Mouse (Mus musculus) kidney, postnatal 0 days (tissue): ENCODE results near the gene Ctrc. TPM values are rescaled to one million over a fixed set of nuclear protein-coding genes. Genes with fewer than 3 reads are reported as not detected.

Source experiments
- ATAC-seq: fragments of 200-750 bp; cut with Nextera tagmentation; replicated peaks from 2 replicates; pipeline ENCODE4 v1.8.0; 2017; ENCODE audit warnings: low read depth, moderate number of reproducible peaks, moderate TSS enrichment, moderate library complexity; ENCODE audit not compliant: low FRiP score
- DNase-seq: peaks from one replicate; pipeline ENCODE4 v3.0.0-alpha.2; 2016; ENCODE audit warnings: low spot score
- H3K27ac ChIP-seq: fragments of 300-500 bp; sonication (generic); 2 replicates; pipeline ENCODE4 v1.5.1; 2014; ENCODE audit warnings: mild to moderate bottlenecking
- H3K27me3 ChIP-seq: fragments of 300-500 bp; sonication (generic); 2 replicates; pipeline ENCODE4 v1.6.1; 2014; ENCODE audit warnings: low read length, mixed read lengths; ENCODE audit not compliant: insufficient read depth
- H3K36me3 ChIP-seq: fragments of 300-500 bp; sonication (generic); 2 replicates; pipeline ENCODE4 v1.6.1; 2014; ENCODE audit warnings: low read length, mixed read lengths; ENCODE audit not compliant: insufficient read depth
- H3K4me1 ChIP-seq: fragments of 300-500 bp; sonication (generic); replicated peaks from 2 replicates; pipeline ENCODE4 v1.6.1; 2014; ENCODE audit warnings: antibody characterized with exemption, low read length, mixed read lengths; ENCODE audit not compliant: insufficient read depth
- H3K4me2 ChIP-seq: fragments of 300-500 bp; sonication (generic); 2 replicates; pipeline ENCODE4 v1.6.1; 2014; ENCODE audit warnings: mild to moderate bottlenecking, low read length, moderate library complexity, mixed read lengths
- H3K4me3 ChIP-seq: fragments of 300-500 bp; sonication (generic); replicated peaks from 2 replicates; pipeline ENCODE4 v1.5.1; 2014; ENCODE audit warnings: low read depth, low read length
- H3K9ac ChIP-seq: fragments of 300-500 bp; sonication (generic); 2 replicates; pipeline ENCODE4 v1.6.1; 2014; ENCODE audit warnings: low read depth, low read length
- H3K9me3 ChIP-seq: fragments of 300-500 bp; sonication (generic); replicated peaks from 2 replicates; pipeline ENCODE4 v1.6.1; 2016; ENCODE audit warnings: low read length, inconsistent platforms, mixed read lengths
- CTCF ChIP-seq: IDR thresholded peaks from 2 replicates; pipeline ENCODE4 v1.5.1; 2016; ENCODE audit warnings: antibody characterized with exemption, low read depth, mild to moderate bottlenecking, moderate library complexity
- WGBS: fragments of 180-500 bp; shearing (Covaris S2); extraction: QIAGEN DNeasy Blood & Tissue Kit; methylation state at CpG from one replicate; pipeline ENCODE4 v1.1.7; 2014; 5-methylcytosine and 5-hydroxymethylcytosine counted together
- polyA plus RNA-seq: library from polyadenylated mRNA; unstranded; fragments of >200 nt; fragmentation: Nextera tagmentation; extraction: Ambion mirVana; gene quantifications from 2 replicates; pipeline ENCODE4 v1.2.1, GENCODE M21; 2015

Ctrc gene
- polyA plus RNA-seq, 1 experiment from 2014 or later = not detected

GRCm38 (mm10) chr4:141858501-141858900 is 12.3 kb upstream of the Ctrc start:
- Histone ChIP-seq H3K36me3 (peaks cover 8% of the 10 kb centered on the region; the same call in 1 of the 2 replicates), H3K9me3 (no peaks in the 10 kb centered on the region), H3K27ac (no peak overlapping the region), H3K4me1 (no peaks in the 10 kb centered on the region), H3K4me3 (no peak overlapping the region), H3K9ac (no peak overlapping the region), H3K27me3 (no peaks in the 10 kb centered on the region), H3K4me2 (no peak overlapping the region)
- ATAC-seq = no peak
- TF ChIP-seq CTCF = no peak
- WGBS = 84% methylated on average over 20 of the region's 20 CpGs
- DNase-seq = no peak

GRCm38 (mm10) chr4:141857422-141857930 is 11.3 kb upstream of the Ctrc start:
- no peaks in the 10 kb centered on the region for H3K4me1 ChIP-seq
- no peaks in the 10 kb centered on the region for H3K27me3 ChIP-seq
- 18% methylated on average over 10 of the region's 10 CpGs for WGBS
- DNase-seq (peak; percentile 87), ATAC-seq (peak; percentile 67)
- H3K9me3 ChIP-seq = no peaks in the 10 kb centered on the region
- H3K36me3 ChIP-seq = peaks cover 8% of the 10 kb centered on the region; the same call in 1 of the 2 replicates
- peak; percentile 99 for TF ChIP-seq CTCF
- no peak overlapping the region for H3K27ac ChIP-seq
- no peak overlapping the region for H3K9ac ChIP-seq
- no peak overlapping the region for H3K4me2 ChIP-seq
- H3K4me3 ChIP-seq = no peak overlapping the region

- Histone ChIP-seq H3K4me2 (no peak overlapping the region), H3K9me3 (no peaks in the 10 kb centered on the region)
- 79% methylated on average over 9 of the region's 9 CpGs for WGBS
Observed at GRCm38 (mm10) chr4:141853437-141853836, 7.3 kb upstream of the Ctrc start.

GRCm38 (mm10) chr4:141834536-141835095 is 11.5 kb downstream of the Ctrc start:
- no peak for DNase-seq
- H3K36me3 ChIP-seq = no peaks in the 10 kb centered on the region
- no peaks in the 10 kb centered on the region for H3K4me1 ChIP-seq
- H3K9ac ChIP-seq = no peak overlapping the region
- H3K9me3 ChIP-seq = no peaks in the 10 kb centered on the region
- no peak overlapping the region for H3K4me2 ChIP-seq
- no peak overlapping the region for H3K27ac ChIP-seq
- 66% methylated on average over 5 of the region's 5 CpGs for WGBS
- H3K4me3 ChIP-seq = no peak overlapping the region
- no peaks in the 10 kb centered on the region for H3K27me3 ChIP-seq
- ATAC-seq = no peak
- no peak for TF ChIP-seq CTCF

More at GRCm38 (mm10) chr4:141853437-141853836, 7.3 kb upstream of the Ctrc start:
- TF ChIP-seq CTCF = peak; percentile 71
- no peak overlapping the region for H3K9ac ChIP-seq
- DNase-seq (peak; percentile 66), ATAC-seq (no peak)
- H3K36me3 ChIP-seq = 0 out of 2 replicates have a peak, but pooled peaks cover 2% of the 10 kb centered on the region
- no peaks in the 10 kb centered on the region for H3K27me3 ChIP-seq
- no peak overlapping the region for H3K27ac ChIP-seq
- H3K4me3 ChIP-seq = no peak overlapping the region
- no peaks in the 10 kb centered on the region for H3K4me1 ChIP-seq

- no peak overlapping the region for H3K27ac ChIP-seq
- WGBS = 43% methylated on average over 1 of the region's 1 CpGs
- H3K4me3 ChIP-seq = no peak overlapping the region
- DNase-seq (no peak), ATAC-seq (no peak)
- H3K27me3 ChIP-seq = no peaks in the 10 kb centered on the region
- H3K9me3 ChIP-seq = no peaks in the 10 kb centered on the region
- no peak overlapping the region for H3K4me2 ChIP-seq
- H3K9ac ChIP-seq = no peak overlapping the region
- no peaks in the 10 kb centered on the region for H3K4me1 ChIP-seq
- TF ChIP-seq CTCF = no peak
- no peaks in the 10 kb centered on the region for H3K36me3 ChIP-seq
Observed at GRCm38 (mm10) chr4:141833911-141834310, 12.2 kb downstream of the Ctrc start.

- no peak for TF ChIP-seq CTCF
- H3K4me3 ChIP-seq = no peak overlapping the region
Observed at GRCm38 (mm10) chr4:141831361-141831760, 14.8 kb downstream of the Ctrc start.

GRCm38 (mm10) chr4:141830381-141830780 is 15.8 kb downstream of the Ctrc start:
- 60% methylated on average over 11 of the region's 11 CpGs for WGBS
- no peak overlapping the region for H3K27ac ChIP-seq
- no peak overlapping the region for H3K4me3 ChIP-seq
- no peak for ATAC-seq
- DNase-seq = no peak
- no peak overlapping the region for H3K4me2 ChIP-seq
- H3K4me1 ChIP-seq = no peaks in the 10 kb centered on the region
- H3K36me3 ChIP-seq = no peaks in the 10 kb centered on the region
- H3K9me3 ChIP-seq = no peaks in the 10 kb centered on the region
- no peak overlapping the region for H3K9ac ChIP-seq
- H3K27me3 ChIP-seq = no peaks in the 10 kb centered on the region
- TF ChIP-seq CTCF = no peak

More at GRCm38 (mm10) chr4:141831361-141831760, 14.8 kb downstream of the Ctrc start:
- Histone ChIP-seq H3K9ac (no peak overlapping the region), H3K27ac (no peak overlapping the region), H3K9me3 (no peaks in the 10 kb centered on the region), H3K27me3 (no peaks in the 10 kb centered on the region), H3K36me3 (no peaks in the 10 kb centered on the region), H3K4me1 (no peaks in the 10 kb centered on the region), H3K4me2 (no peak overlapping the region)
- DNase-seq (no peak), ATAC-seq (no peak)
- 73% methylated on average over 7 of the region's 7 CpGs for WGBS
